Mouse (Mus musculus) liver, postnatal 0 days (tissue): ENCODE results near the gene Prol1.

Source experiments
- CTCF ChIP-seq: sonication (generic); IDR thresholded peaks from 2 replicates; pipeline ENCODE4 v1.5.1; 2016; ENCODE audit warnings: antibody characterized with exemption, low read depth
- EP300 ChIP-seq: IDR thresholded peaks from 2 replicates; pipeline ENCODE4 v1.6.1; 2016; ENCODE audit warnings: antibody characterized with exemption, low read depth, mild to moderate bottlenecking

DNA sequence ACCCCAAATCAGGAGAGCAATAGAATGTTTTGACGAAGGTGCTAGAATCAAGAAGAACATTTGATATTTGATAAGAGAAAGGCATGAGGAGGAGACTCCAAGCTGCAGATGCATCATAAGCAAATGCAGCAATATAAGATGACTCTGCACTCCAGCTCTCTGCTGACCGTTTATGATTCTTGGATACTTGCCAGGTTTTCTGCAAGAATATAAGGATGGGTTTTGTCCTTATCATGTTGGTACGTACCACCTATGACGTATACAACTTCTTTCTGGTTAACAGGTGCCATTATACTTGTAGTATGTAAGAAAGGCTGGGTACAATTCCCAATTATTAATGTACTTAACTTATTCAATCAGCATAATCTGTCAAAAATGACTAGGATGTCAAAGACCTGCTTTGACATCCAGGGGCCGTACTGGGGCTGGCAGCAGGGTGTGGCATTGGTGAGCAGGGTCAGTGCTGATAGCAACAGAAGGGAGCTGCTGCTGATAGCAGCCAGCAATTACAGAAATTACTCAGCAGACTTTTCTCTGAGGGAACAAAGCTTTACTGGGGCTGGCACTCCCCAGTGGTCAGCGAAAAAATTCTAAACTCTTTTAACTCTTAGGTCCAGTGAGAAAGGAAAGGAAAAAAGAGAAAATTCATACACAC, 53.6 kb downstream of the Prol1 start:
- TF ChIP-seq CTCF = no peak
- no peak for TF ChIP-seq EP300
